Mouse (Mus musculus) retina, postnatal 1 day (tissue): ENCODE data around the gene Chrna1.

Experiments used
- DNase-seq: peaks from one replicate; pipeline ENCODE4 v3.0.0-alpha.2; 2012

Gene Chrna1

DNA sequence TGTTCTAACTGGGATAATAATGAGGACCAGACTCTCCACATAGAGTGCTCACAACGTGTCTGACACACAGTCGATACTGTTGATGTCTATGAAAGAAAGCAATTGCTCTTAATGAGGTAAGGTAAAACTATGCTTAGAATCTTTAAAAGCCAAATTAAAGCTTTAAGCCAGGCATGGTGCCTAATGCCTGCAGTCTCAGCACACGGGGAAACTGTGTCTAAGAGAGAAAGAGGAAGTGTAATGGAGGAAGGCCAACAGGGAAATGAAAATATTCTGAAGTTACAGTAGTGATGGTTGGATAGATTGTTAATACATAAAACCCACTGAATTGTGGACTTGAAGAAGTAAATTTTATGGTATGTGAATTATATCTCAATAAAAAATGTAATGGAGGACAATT lies 25.7 kb downstream of the Chrna1 start:
- DNase-seq: no peak

DNA sequence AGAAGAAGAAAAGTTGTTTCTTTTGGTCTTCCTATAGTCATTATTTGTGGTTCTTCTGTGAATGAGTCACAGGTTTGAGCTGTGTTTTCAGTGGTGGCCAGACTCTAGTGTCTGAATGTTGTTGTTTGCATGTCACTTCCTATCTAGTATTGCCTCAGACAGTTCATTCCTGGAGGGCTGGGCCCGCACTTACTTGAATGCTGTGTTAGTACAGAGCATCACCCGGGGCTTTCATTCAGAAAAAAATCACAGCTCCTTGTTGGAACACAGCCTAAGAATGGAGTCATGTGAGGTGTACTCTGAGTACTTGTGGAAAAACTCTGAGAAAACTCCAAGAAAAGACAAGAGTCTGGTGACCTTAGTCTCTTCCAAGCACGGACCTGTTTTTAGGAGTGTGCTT lies 27.2 kb downstream of the Chrna1 start:
- no peak for DNase-seq

DNA sequence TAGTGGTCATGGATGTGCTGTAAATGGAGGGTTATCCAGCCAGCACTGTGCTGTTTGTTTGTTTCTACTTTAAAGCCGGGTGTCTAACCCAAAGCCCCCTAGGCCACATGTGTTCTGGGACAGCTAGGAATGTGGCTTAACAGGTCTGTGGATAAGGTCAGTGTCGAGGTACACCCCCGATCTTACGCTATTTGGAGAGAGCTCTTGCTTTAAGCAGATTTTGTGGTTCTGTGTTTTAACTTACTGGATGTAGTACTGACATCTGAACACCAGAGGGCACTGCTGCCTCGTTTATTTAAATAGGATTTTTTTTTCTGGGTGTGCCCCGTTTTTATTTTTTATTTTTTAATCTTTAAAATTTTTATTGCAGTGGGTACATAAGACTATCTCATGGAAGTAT lies 29.4 kb downstream of the Chrna1 start:
- peak; percentile 74 for DNase-seq

DNA sequence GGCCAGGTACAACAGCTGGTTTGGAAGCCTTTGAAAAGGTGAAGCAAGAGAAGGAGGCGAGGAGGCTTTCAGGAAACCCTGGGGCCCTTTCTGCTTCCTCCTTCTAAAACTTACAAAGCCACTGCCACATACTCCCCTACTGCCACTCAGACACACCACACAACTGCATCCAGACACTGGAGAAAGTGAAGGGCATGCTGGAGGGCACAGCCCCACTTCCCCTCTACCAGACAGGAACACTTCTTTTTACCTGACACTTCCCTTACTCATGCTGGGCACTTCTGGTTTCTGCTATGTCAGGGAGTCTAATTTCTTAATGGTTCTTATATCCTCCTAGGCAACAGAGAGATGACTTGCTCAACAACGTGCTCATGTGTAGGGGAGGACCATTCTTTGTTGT lies 31.6 kb downstream of the Chrna1 start:
- no peak for DNase-seq

DNA sequence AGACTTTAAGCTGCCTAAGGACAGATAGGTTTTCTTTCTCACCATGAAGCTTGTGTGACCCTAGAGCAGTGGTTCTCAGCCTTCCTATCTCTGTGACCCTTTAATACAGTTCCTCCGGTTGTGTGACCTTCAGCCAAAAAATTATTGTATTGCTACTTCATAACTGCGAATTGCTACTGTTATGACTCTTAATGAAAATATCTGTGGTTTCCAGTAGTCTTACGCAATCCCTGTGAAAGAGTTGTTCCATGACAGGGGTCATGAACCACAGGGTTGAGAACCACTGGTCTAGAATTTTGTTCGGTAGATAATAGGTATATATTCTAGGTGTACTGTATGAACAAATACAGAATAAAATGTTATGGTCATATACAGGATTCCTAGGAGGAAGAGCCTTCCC lies 32.9 kb downstream of the Chrna1 start:
- no peak for DNase-seq

DNA sequence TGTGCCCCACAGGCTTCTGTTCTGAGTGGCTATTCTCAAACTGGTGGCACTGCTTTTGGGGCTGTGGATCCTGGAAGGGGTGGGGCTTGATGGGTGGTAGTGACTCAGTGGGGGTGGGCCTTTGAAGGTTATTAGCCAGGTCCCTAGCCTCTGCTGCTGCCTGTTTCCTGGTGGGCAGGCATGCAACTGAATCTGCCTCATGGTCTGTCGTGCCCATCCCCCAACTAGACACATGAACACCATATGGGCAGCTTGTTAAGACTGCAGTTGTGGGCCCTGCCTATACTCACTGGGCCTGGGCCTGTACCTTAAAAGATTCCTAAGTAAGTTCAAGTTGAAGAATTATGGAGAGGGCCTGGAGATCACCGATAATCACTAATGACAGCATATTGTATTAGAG lies 34.6 kb downstream of the Chrna1 start:
- DNase-seq: peak; percentile 45

DNA sequence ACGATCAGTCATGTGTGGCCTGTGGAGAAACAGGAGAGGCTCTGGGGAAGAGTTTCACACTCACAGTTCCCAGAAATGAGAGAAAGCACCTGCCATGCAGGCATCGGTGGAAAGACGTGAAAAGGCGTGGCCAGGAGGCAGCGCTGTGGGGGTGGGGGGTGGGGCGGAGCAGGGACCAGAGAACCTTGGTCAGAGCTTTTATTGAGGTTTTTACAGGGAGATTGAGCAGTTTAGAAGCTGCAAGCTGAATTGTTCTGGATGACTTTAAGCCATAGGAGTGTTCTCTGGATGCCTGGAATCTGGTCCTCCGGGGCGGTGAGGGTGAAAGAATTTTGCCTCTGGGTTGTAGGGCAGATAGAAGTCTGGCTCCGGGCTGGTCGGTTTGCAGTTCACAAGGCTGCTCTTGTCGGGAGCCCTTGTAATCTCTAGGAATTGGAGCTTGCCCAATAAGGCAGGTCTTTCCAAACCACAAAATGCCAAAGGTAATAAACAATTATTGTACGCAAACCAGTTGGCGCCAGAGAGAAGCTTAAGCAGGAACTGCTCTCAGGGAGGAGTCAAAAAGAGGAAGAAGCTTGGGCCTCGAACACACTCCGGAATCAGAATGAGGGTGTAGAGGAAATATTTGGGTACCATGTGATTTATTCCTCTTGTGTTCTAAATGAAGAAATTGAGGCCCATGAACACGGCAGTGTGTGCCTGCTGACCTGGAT lies 39.5 kb downstream of the Chrna1 start:
- no peak for DNase-seq

DNA sequence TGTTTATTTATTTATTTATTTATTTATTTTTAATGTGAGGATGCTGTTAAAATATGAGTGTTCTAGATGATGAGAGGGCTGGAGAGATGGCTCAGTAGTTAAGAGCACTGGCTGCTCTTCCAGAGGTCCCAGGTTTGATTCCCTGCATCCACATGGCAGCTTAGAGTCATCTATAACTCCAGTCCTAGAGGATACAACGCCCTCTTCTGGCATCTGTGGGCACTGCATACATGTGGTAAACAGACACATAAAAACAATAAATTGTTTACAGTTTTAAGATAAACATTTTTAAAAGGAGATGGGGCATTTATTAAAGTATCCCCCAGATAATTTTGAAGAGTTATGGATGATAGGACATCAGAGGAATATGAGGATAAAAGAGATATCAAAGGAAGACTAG lies 40.4 kb downstream of the Chrna1 start:
- DNase-seq: no peak

DNA sequence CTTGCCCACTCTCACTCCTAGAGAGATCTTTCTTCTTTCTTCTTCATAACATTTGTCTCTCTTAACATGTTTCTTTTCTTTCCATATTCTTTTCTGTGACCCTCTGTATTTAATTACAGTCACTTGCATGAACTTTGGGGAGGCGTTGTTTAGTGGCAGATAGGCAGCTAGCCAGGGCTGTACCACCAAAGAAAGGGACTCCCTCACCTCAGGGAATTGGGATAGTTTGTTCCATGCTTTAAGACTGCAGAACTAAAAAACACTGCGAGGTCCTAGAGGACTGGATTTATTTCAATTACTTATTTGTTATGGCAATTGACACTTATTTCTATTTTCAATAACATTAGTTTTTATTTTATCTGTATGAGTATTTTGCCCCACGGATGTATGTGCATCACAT lies 41.0 kb downstream of the Chrna1 start:
- no peak for DNase-seq

DNA sequence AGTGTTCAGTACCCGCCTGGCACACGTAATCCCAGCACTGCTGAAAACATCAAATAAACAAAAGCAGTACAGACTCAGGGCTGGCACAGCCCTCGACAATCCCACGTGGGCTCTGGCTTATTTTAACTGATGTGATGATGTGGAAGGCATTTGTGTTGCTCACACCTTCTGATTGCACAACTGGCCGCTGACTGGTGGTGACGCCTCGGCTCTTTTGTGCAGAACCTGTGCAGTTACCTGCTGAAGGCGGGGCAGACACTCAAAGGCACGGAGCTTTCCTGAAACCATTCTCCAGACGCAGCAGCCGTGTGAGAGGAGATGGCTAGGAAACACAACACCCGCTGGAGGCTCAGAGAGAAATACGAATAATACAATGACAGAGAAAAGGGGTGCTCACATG lies 41.5 kb downstream of the Chrna1 start:
- no peak for DNase-seq

DNA sequence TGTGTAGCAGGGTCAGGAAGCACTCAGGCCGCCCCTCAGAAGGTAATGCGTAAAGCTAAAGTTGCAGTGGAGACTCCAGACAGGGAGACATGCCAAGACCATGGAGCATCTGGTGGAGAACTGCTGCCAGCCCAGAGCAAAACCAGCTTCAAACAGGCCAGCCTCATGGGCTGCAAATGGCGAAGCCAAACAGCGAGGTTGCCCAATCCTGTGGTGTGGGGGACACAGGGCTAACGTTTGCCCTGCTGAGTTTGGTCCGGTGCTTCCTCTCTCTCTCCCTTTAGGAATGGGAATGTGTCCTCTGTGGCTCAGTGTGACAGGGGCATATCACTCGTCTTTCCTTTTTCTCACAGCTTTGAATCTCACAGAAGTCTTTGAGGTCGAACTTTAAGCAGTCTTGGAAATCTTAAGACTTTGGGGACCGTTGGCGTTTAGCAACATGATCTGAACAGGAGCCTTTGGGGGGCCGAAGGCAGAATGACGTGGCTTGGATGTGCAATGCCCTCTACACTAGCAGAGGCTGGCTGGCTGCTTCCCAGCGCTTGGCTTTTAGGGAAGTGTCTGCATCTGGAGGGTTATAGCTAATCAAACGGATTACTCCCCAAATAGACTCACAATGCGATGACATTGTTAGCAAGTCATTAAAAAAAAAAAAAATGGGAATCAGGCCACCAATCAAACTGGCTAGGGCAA lies 43.9 kb downstream of the Chrna1 start:
- no peak for DNase-seq

DNA sequence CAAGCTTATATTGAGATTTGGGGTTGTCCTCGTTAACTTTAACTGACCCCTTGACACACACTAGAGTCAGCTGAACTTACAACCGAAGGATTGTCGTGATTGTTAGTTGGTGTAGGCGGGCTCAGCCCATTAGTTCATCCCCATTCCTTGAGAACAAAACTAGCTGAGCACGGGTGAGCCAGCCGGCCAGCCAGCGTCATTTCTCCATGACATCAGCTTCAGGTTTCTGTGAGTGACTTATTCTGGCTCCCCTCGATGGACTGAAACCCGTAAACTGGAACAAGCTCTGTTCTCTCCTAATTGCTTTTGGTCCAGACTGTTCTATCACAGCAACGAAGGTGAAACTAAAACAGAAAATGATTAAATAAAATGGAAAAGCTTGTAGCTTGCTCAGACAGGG lies 45.4 kb downstream of the Chrna1 start:
- DNase-seq: no peak

DNA sequence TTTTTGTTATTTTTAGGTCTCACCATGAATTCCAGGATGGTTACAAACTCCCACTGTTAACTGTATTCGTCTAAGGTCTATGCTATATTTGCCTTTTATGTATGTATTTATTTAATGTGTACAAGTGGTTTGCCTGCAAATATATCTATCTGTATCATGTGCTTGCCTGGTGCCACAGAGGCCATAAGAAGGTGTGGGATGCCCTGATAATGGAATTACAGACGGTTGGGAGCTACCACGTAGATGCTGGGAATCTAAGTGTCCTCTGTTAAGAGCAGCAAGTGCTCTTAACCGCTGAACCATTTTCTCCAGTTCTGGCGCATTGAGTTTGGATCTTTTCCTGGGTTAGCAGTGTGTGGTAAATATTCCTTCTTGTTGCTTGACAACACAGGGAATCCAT lies 49.7 kb downstream of the Chrna1 start:
- peak; percentile 46 for DNase-seq

DNA sequence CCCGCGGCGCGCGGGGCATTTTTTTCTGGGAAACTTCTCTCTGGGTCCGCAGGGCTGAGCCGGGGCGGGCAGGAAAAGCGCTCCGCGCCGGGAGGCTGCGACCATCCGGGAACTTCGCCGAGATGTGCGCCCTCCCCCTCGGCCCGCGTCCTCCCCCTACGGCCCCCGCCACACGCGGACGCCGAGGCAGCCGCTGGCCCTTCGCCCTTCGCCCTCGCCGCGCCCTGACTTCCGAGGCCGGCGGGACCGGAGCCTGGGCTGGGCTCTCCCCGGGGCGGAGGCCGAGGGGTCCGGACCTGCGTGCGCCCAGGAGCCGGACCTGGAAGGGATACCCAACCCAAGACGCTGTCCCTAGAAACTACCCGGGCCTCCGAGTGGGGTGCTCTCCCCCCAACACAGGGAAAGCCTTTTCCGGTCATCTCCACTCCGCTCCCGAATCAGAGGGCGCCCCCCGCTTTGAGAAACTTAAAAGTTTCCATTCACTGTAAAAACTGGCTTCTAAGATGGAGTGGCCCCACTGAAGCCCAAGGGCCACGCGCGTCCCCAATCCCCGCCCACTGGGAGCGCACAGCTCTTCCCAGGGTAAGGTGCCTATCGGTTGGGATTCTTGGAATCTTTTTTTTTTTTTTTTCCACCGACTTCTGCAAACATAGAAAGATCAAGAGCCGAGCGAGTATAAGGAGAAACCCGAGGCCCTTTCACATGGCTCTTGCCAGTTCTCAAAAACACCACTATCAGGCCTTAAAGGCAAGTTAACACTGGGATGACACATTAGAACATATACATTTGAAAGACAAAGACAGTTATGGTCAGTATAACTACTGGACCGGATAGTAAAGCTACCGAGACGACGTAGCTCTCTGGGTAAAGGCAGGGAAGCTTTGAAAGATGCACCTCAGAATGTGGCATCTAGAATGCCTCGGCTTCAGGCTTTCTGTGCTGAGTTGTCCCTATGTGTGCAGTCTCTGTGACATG lies 50.5 kb downstream of the Chrna1 start, which contains the start of gene Wipf1:
TSS of gene Wipf1 (minus strand) at position 379 of the 975 bp plus-strand sequence.
- DNase-seq: peak; percentile 82

DNA sequence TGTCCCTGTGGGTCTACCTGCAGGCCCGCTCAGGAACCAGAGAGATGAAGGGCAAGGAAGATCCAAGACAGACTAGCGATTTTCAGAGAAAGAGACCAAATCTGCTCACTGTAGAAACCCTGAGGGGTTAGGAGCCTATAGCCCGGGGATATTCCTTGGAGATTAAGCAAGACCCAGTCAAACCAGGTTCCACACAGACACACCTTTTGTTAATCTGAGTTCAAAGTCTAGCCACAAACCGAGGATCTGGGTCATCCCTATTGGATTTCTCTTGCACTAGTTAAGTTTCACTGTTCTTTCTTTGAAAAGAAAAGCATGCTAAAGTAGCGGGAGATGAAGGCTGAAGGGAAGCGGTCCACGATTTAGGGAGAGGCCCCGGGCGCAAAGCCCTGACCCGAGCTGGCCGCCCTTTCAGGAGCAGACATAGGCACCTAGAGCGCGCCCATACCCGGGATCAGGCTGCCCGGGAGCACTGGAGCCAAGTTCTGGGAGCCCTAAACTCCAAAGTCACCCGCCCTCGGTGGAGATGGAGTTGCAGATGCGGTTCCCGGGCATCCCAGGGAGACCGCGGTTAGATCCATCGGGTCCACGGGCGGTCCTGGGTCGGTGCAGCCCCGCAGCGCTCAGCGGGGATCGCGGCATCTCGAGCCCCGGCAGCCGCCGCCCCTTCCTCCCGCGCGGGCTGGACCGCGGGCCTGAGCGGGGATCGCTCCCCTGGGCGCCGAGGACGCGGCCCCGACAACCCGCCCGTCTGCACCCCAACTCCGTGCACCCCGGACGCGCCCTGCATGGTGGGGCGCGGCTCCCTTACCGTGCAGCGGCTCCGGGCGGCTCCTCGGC lies 51.4 kb downstream of the Chrna1 start:
- DNase-seq: no peak

DNA sequence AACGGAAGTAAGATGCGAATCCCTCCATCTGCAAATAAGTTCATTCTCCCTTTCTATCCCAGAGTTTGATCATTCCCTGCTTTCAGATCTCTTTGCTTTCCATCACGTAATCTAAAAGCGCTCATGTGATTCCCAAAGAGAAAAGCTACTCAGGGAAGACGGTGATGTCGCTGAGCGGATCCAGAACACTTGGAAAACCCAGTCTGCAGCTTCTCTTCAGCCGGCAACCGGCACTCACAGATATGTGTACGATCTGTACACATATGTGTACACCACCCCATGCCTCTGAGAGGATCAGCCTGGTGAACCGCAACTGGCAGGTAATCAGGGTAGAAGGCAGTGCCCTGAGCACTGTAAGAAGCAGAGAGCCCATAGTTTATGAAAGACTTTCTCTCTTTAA lies 52.2 kb downstream of the Chrna1 start:
- no peak for DNase-seq

DNA sequence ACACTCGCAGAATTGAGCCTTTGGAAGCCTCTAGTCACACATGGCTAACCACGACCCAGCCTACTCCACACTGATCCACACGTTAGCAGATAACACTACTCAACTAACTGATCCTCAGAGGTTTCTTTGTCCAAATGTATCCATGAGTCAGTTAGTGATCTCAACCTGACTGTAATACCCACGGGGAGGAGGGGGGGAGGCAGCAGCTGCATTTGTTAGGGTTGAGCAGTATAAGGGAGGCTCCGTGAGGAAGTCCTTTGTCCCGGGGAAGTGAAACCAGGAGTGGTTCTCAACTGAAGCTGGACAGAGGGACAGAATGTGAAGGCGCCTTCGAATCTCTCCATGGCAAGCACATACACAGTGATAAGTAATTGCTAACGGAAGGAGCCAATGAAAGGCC lies 53.4 kb downstream of the Chrna1 start:
- DNase-seq: no peak

DNA sequence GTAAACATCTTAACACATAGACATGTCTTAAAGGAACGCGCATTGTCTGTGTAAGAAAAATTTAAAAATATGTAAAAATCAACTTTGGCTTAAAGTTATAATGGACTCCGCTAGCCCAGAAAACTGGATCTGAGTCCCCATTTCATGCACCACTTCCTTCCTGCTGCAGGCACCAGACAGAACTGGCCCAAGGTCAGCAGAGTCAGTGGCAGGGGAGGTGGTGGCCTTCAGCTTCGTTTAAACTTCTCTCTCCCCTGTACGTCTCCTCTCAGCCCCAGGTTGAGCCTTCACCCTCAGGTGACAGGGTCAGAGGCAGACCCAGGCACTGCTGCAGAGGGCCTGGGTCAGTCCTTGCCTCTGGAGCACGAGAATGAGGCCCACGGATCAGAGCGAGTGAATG lies 57.2 kb downstream of the Chrna1 start:
- DNase-seq: no peak

DNA sequence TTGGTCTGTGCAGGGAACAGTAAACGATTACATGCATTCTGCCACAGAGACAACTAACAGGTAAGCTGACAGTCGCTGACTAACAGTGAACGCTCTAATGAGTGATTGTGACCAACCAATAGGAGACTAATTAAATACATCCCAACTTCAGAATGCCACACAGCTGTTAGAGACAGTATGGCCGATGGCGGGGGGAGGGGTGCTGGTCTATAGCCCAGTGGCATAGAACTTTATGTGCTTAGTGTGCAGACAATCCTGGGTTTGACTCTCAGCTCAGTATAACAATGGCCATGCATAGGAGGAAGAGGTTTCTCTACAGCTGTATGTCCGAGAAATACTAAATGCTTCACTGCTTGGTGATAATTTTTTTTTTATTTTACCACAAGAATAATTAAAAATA lies 57.8 kb downstream of the Chrna1 start:
- DNase-seq: peak; percentile 50

DNA sequence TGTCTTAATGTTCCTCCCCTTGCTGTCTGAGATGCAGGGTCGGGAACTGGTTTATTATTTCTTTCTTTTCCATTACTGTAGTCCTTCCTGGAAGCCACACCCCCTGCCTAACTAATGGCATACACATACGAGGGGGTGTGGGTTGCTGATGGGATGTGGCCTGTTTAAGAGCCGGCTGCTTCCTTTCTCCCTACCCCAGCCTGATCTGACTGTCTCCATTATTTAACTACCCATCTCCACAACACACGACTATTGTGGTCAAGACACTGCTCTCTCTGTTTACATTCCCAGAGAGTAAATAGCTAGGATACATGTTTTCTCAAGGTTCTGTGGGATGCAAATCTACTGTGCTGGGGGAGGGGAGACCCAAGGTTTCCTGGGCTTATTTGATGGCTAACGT lies 58.4 kb downstream of the Chrna1 start:
- DNase-seq: peak; percentile 50

DNA sequence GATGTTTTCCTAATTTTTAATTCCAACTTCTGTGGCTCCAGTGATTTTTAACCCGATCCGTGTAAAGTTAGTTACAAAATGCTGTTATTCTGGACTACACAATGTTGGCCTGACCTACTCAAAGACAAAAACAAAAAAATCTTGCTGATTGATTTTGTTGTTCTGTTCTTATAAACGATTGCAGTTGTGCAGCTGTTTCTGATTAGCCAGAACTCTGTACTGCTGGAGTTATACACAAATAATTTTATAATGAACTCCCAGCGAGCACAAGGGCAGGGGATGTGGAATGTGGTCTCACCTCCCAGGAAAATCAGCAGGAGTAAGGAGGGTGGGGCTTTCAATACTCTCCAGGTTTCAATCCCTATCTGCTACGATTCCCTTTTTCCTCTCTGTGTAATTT lies 61.2 kb downstream of the Chrna1 start:
- no peak for DNase-seq

DNA sequence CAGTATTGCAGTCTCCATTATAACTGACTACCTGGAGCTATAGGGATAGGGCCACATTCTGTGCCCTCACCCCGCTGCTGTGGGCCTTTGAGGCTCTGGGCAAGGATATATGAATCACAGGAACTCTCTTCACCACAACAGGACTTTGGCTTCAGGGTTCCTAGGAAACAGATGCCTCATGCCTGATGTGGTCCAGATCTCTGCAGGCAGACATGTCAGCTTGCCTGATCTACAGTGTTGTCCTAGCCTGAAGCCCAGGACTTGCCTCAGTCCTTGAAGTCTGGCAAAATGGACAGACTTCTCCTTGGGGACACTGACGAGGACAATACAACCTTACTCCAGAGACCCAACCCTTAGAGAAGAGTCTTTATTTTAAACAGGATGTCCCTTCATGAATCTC lies 61.8 kb downstream of the Chrna1 start:
- no peak for DNase-seq

DNA sequence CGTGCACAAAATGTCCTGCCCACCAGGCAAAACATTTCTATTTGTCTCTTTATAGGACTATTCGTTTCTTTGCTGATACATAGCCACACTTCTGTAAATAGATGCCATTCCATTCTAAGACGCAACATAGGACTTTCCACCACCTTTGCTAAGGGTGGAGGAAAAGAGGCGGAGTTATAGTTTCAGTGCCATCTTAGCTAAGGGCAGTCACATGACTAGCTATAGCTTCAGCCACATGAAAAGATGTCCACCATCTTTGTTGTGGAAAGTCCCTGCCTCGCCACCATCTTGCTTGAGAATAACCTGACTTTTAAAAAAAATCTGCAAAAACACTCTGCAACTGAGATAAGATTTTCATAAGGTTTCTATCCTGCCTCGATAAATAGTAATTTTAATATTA lies 66.0 kb downstream of the Chrna1 start:
- no peak for DNase-seq
